Mouse (Mus musculus) liver, embryonic 14.5 days (tissue): ENCODE results near the gene Plekha5. TPM values are rescaled to one million over a fixed set of nuclear protein-coding genes. Genes with fewer than 3 reads are reported as not detected.

ENCODE experiments used
- ATAC-seq: fragments of 200-750 bp; cut with Nextera tagmentation; 2 replicates; pipeline ENCODE4 v1.8.0; 2017; ENCODE audit warnings: moderate number of reproducible peaks, mild to moderate bottlenecking, moderate library complexity; ENCODE audit not compliant: insufficient read depth
- DNase-seq, 3 experiments: peaks; one replicate each; pipeline ENCODE4 v3.0.0-alpha.2; 2012 to 2013; ENCODE audit warnings: low read depth in 3 of 3, low spot score in 3 of 3
- H3K27ac ChIP-seq: fragments of 300-500 bp; sonication (generic); 2 replicates; pipeline ENCODE4 v1.5.1; 2014; ENCODE audit warnings: moderate library complexity, mild to moderate bottlenecking, control low read depth, inconsistent platforms
- H3K27me3 ChIP-seq: fragments of 300-500 bp; sonication (generic); 2 replicates; pipeline ENCODE4 v1.6.1; 2014; ENCODE audit warnings: mild to moderate bottlenecking, low read length, moderate library complexity; ENCODE audit not compliant: control insufficient read depth, insufficient read depth
- H3K36me3 ChIP-seq: fragments of 300-500 bp; sonication (generic); replicated peaks from 2 replicates; pipeline ENCODE4 v1.6.1; 2014; ENCODE audit warnings: low read depth; ENCODE audit not compliant: control insufficient read depth, insufficient read depth
- H3K4me1 ChIP-seq, 2 experiments: fragments of 200-500 bp in 1 of 2; fragments of 300-500 bp in 1 of 2; sonication (generic) in 1 of 2; replicated peaks; 2 replicates each; pipeline ENCODE4 v1.6.1; 2012 to 2014; ENCODE audit warnings: antibody characterized with exemption in 1 of 2, inconsistent platforms in 1 of 2, low read length in 1 of 2; ENCODE audit not compliant: control insufficient read depth in 2 of 2, insufficient read depth in 2 of 2
- H3K4me2 ChIP-seq: fragments of 300-500 bp; sonication (generic); 2 replicates; pipeline ENCODE4 v1.6.1; 2014; ENCODE audit warnings: low read depth, mild to moderate bottlenecking, control low read depth, moderate library complexity
- H3K4me3 ChIP-seq, 2 experiments: fragments of 200-500 bp in 1 of 2; fragments of 300-500 bp in 1 of 2; sonication (generic) in 1 of 2; 2 replicates each; pipeline ENCODE4 v1.5.1; 2012 to 2014; ENCODE audit warnings: low read depth in 2 of 2, low read length in 2 of 2, mild to moderate bottlenecking in 2 of 2, control low read depth in 1 of 2, inconsistent platforms in 1 of 2, moderate library complexity in 1 of 2; ENCODE audit not compliant: insufficient read depth in 1 of 2
- H3K9ac ChIP-seq: fragments of 300-500 bp; sonication (generic); replicated peaks from 2 replicates; pipeline ENCODE4 v1.6.1; 2014; ENCODE audit warnings: mild to moderate bottlenecking, control low read depth, moderate library complexity
- H3K9me3 ChIP-seq: fragments of 300-500 bp; sonication (generic); 2 replicates; pipeline ENCODE4 v1.6.1; 2016; ENCODE audit warnings: low read length, mixed read lengths; ENCODE audit not compliant: control insufficient read depth
- CTCF ChIP-seq: IDR thresholded peaks from 2 replicates; pipeline ENCODE4 v1.5.1; 2016; ENCODE audit warnings: antibody characterized with exemption, low read depth, control low read depth
- EP300 ChIP-seq: IDR thresholded peaks from 2 replicates; pipeline ENCODE4 v1.6.1; 2016; ENCODE audit warnings: antibody characterized with exemption, low read depth
- WGBS: fragments of 180-500 bp; shearing (Covaris S2); extraction: QIAGEN DNeasy Blood & Tissue Kit; methylation state at CpG from one replicate; pipeline ENCODE4 v1.1.7; 2014; ENCODE audit not compliant: insufficient replicate concordance; 5-methylcytosine and 5-hydroxymethylcytosine counted together
- polyA plus RNA-seq, 2 experiments: library from polyadenylated mRNA; depleted of rRNA in 1 of 2; stranded (reverse) in 1 of 2; unstranded in 1 of 2; fragments of >200 nt; fragmentation: Nextera tagmentation in 1 of 2; extraction: Ambion mirVana in 1 of 2; gene quantifications; 2 replicates each; pipeline versions ENCODE4 v1.2.1 to v1.2.3; 2012 to 2014

Plekha5 gene
- polyA plus RNA-seq, 2 experiments: 3.6 to 6.0 TPM

DNA sequence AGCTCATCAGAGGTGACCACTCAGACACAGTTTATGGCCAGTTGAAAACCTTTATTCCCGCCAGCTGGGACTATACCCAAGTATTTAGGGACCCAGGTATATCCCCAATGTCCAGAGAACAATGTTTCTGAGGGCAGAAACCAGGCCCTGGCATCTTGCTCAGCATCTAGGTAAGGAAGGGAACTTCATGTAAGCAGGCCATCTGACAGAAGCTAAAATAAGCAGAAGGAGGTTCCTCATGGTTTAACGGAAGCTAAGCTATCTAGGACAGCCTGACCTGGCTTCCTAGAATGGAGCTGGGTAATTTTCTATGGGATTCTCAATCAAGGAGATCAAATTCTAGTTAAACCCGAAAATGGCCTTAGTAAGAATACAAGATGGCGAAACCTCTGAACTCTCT is 185.7 kb downstream of the Plekha5 start:
- H3K27me3 ChIP-seq: no peaks in the 10 kb centered on the region
- H3K36me3 ChIP-seq: no peaks in the 10 kb centered on the region
- ATAC-seq (no peak), DNase-seq (no peak)
- H3K4me2 ChIP-seq: no peak overlapping the region
- WGBS: 57% methylated on average over 4 of the region's 4 CpGs
- no peaks in the 10 kb centered on the region for H3K9me3 ChIP-seq
- no peak overlapping the region for H3K27ac ChIP-seq
- H3K9ac ChIP-seq: no peak overlapping the region
- no peak overlapping the region for H3K4me3 ChIP-seq
- no peaks in the 10 kb centered on the region for H3K4me1 ChIP-seq
- TF ChIP-seq CTCF (no peak), EP300 (no peak)

DNA sequence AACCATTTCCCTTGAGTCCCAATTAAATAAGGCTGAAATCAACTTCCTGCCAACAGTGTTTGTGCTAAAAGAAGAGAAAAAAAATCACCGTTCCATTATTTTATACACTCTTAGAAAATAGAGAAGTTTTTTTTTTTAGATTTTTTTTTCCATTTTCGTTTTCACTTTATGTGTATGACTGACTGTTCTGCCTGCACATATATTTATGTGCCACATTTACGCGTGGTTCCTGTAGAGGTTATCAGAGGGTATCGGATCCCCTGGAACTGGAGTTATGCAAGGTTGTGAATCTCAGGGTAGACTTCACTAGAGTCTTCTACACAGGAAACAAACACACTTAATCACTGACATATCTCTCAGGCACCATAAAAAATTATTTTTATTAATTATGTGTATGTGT is 186.3 kb downstream of the Plekha5 start:
- ATAC-seq (no peak), DNase-seq (no peak)
- no peaks in the 10 kb centered on the region for H3K36me3 ChIP-seq
- no peak overlapping the region for H3K4me2 ChIP-seq
- H3K27ac ChIP-seq: no peak overlapping the region
- no peak for TF ChIP-seq EP300
- H3K9me3 ChIP-seq: no peaks in the 10 kb centered on the region
- no peaks in the 10 kb centered on the region for H3K4me1 ChIP-seq
- no peak overlapping the region for H3K9ac ChIP-seq
- no peak overlapping the region for H3K4me3 ChIP-seq
- no peaks in the 10 kb centered on the region for H3K27me3 ChIP-seq
- 71% methylated on average over 5 of the region's 5 CpGs for WGBS

DNA sequence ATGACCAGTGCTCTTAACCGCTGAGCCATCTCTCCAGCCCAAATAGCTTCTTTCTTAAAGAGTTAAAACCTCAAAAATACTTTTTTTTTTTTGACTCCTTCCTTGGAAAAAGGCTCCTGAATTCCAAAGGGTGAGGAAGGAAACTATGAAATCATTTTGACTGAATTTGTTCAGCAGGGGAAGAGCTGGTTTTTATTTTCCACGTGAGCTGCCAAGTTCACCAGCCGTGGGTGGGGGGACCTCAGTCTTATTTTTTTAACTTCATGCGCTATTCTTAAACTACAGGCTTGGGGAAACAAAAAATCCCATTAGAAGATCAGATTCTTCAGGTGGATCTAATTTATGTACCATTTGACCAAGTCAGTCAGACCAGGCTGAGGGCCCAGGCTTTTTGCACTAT is 187.4 kb downstream of the Plekha5 start:
- no peak overlapping the region for H3K27ac ChIP-seq
- 76% methylated on average over 4 of the region's 4 CpGs for WGBS
- no peak for ATAC-seq
- H3K36me3 ChIP-seq: no peaks in the 10 kb centered on the region
- TF ChIP-seq EP300 (no peak), CTCF (no peak)
- no peak for DNase-seq
- no peak overlapping the region for H3K4me3 ChIP-seq
- no peak overlapping the region for H3K4me2 ChIP-seq
- H3K4me1 ChIP-seq: no peaks in the 10 kb centered on the region
- no peak overlapping the region for H3K9ac ChIP-seq
- H3K9me3 ChIP-seq: no peaks in the 10 kb centered on the region
- H3K27me3 ChIP-seq: no peaks in the 10 kb centered on the region

DNA sequence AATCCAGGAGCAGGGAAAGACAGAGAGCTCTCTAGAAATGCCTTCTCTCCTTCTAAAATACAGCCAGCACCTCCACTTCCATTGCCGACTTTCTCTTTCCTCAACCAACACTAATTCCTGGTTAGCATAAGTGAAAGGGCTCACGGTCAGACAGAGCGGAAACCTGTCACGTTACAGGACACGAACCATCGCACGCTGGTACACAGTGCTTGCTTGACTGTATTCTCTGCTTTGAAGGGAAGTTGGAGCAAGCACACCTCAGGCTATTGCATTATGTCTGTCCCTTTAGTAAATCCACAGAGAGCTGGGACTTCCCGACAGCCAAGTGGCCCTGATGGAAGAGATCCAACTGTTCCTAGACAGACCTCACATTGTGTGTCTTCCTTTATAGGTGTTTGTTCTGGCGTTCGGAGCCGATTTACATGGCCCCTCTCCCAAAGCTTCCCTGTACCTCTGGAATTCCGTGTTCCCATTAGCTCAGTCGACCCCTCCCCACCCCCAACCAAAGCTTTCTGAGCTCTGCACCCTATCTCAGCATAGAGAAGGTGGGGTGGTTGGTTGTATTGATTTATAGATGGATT is 188.1 kb downstream of the Plekha5 start:
- ATAC-seq (no peak), DNase-seq (no peak)
- Histone ChIP-seq H3K36me3 (no peaks in the 10 kb centered on the region), H3K27ac (no peak overlapping the region), H3K4me3 (no peak overlapping the region), H3K27me3 (no peaks in the 10 kb centered on the region), H3K9ac (no peak overlapping the region), H3K4me2 (no peak overlapping the region), H3K9me3 (no peaks in the 10 kb centered on the region), H3K4me1 (no peaks in the 10 kb centered on the region)
- 73% methylated on average over 13 of the region's 13 CpGs for WGBS
- TF ChIP-seq EP300: no peak
- TF ChIP-seq CTCF: no peak

DNA sequence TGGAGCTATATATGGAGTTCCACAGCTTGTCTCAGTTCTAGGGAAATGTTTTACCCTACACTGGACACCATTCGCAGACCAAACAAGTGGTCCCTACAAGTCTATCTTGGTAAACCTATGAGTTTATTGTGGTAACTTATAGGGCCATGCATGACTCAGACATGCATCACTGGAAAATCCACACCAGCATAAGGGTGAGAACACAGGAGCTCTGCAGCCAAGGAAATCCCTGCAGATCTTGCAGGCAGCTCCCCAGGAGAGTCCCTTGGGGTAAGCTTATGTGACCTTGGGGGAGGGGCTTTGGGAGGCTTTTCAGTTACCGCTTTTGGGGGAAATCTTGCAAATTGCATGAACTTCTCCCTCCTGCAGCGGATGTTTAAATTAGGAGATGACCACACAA is 190.0 kb downstream of the Plekha5 start:
- no peak for ATAC-seq
- Histone ChIP-seq H3K4me1 (no peaks in the 10 kb centered on the region), H3K27me3 (no peaks in the 10 kb centered on the region), H3K9ac (no peak overlapping the region), H3K4me2 (no peak overlapping the region), H3K36me3 (no peaks in the 10 kb centered on the region), H3K4me3 (no peak overlapping the region), H3K9me3 (no peaks in the 10 kb centered on the region), H3K27ac (no peak overlapping the region)
- no peak for DNase-seq
- WGBS: 75% methylated on average over 3 of the region's 3 CpGs
- TF ChIP-seq CTCF: no peak
- no peak for TF ChIP-seq EP300
